Mouse (Mus musculus) embryonic facial prominence, embryonic 12.5 days (tissue): ENCODE results near the gene Aprt. TPM values are rescaled to one million over a fixed set of nuclear protein-coding genes. Genes with fewer than 3 reads are reported as not detected.

Experiments used
- ATAC-seq: fragments of 200-750 bp; cut with Nextera tagmentation; 2 replicates; pipeline ENCODE4 v1.8.0; 2017; ENCODE audit not compliant: insufficient number of reproducible peaks, insufficient read depth, low FRiP score, low TSS enrichment
- H3K27ac ChIP-seq: fragments of 300-500 bp; sonication (generic); 2 replicates; pipeline ENCODE4 v1.5.1; 2016; ENCODE audit warnings: mild to moderate bottlenecking
- H3K27me3 ChIP-seq: fragments of 300-500 bp; sonication (generic); 2 replicates; pipeline ENCODE4 v1.6.1; 2016; ENCODE audit warnings: mild to moderate bottlenecking, moderate library complexity
- H3K36me3 ChIP-seq: fragments of 300-500 bp; sonication (generic); 2 replicates; pipeline ENCODE4 v1.6.1; 2016; ENCODE audit warnings: mild to moderate bottlenecking
- H3K4me1 ChIP-seq: fragments of 300-500 bp; sonication (generic); 2 replicates; pipeline ENCODE4 v1.6.1; 2016
- H3K4me2 ChIP-seq: fragments of 300-500 bp; sonication (generic); replicated peaks from 2 replicates; pipeline ENCODE4 v1.6.1; 2016; ENCODE audit warnings: mild to moderate bottlenecking, moderate library complexity
- H3K4me3 ChIP-seq: fragments of 300-500 bp; sonication (generic); 2 replicates; pipeline ENCODE4 v1.5.1; 2016; ENCODE audit warnings: mild to moderate bottlenecking
- H3K9ac ChIP-seq: fragments of 300-500 bp; sonication (generic); 2 replicates; pipeline ENCODE4 v1.6.1; 2016; ENCODE audit warnings: mild to moderate bottlenecking, moderate library complexity
- H3K9me3 ChIP-seq: fragments of 300-500 bp; sonication (generic); 2 replicates; pipeline ENCODE4 v1.6.1; 2016; ENCODE audit warnings: mild to moderate bottlenecking, moderate library complexity
- WGBS: fragments of 180-500 bp; shearing (Covaris S2); methylation state at CpG from one replicate; pipeline ENCODE4 v1.1.7; 2016; 5-methylcytosine and 5-hydroxymethylcytosine counted together
- polyA plus RNA-seq: library from polyadenylated mRNA; unstranded; fragments of >200 nt; fragmentation: Nextera tagmentation; extraction: Ambion mirVana; gene quantifications from 2 replicates; pipeline ENCODE4 v1.2.1, GENCODE M21; 2016

Gene Aprt
- polyA plus RNA-seq, 1 experiment from 2014 or later: 289 TPM

GRCm38 (mm10) chr8:122557248-122558038 lies 19.3 kb downstream of the Aprt start:
- Histone ChIP-seq H3K27ac (peak overlapping the region; percentile 77; the same call in 1 of the 2 replicates), H3K9me3 (no peaks in the 10 kb centered on the region), H3K36me3 (no peaks in the 10 kb centered on the region), H3K27me3 (no peaks in the 10 kb centered on the region), H3K4me3 (no peak overlapping the region), H3K4me1 (peaks cover 26% of the 10 kb centered on the region), H3K9ac (no peak overlapping the region), H3K4me2 (no peak overlapping the region; the same call in 1 of the 2 replicates)
- 38% methylated on average over 10 of the region's 10 CpGs for WGBS
- 0 out of 2 replicates have a peak, but pooled peaks have one; percentile 19 for ATAC-seq

DNA sequence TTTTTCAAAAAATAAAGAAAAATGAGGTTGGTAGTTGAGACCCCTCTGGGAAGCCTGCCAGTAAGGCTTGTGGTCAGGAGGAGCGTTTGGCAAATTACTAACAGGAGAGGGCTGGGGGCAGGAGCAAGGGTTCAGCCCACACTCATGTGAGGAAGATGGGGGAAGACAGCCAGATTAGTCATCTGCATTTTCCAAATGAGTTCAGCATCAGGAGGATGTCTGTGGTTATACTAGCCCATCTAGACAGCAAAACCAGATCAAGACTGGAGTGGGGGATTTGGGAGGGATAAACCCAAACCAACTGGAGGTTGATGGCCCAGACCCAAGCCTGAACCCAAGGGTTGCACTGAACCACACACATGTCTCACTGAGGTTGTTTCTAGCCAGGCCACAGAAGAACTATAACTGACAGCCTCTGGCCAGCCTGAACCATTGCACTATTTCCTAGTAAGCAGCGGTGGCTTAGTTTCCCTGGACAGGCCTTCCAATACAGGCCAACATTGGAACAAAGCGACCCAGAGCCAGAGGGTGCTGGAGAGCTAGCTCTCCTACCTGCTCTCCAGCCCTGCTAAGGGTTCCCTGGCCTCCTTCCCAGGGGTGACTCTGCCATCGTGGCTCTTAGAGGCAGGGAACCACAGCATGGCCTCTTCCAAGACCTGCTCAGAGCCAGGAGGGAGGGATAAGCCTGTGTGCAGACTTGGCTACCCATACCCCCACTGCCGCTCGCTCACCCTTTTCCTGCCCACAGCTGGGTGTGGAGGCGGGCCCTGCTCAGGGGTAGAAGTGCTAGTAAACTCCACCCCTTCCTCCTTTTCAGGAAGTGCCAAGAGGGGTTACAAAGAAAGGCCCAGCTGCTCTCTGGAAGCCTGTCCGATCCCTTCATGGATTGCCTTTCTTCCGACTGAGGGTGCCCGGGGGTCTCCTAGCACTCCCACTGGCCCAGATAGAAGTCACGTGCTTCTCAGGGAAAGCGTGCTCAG lies 20.4 kb downstream of the Aprt start:
- 64% methylated on average over 12 of the region's 12 CpGs for WGBS
- no peak overlapping the region for H3K4me2 ChIP-seq
- no peaks in the 10 kb centered on the region for H3K27me3 ChIP-seq
- peaks cover 29% of the 10 kb centered on the region for H3K4me1 ChIP-seq
- H3K9me3 ChIP-seq: no peaks in the 10 kb centered on the region
- peak overlapping the region; percentile 77 for H3K27ac ChIP-seq
- no peak for ATAC-seq
- H3K4me3 ChIP-seq: no peak overlapping the region
- no peak overlapping the region for H3K9ac ChIP-seq
- H3K36me3 ChIP-seq: no peaks in the 10 kb centered on the region

DNA sequence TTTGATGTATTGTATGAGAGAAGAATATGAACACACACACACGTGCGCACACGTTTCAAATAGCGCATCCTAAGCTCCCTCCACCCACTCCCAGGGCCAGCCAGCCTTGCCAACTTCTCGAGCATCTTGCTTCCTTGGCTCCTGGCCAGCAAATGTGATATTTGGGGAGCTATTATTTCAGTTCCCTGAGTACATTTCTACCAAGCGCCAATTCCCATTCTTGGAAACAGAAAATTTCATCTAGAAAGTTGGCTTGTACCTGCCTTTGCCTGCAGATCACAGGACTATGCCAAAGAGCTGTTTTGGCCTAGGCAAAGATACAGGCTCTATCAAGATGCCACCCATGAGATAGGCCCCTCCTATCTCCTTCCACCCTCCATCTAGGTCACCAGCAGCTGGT lies 21.9 kb downstream of the Aprt start:
- peaks cover 39% of the 10 kb centered on the region for H3K4me1 ChIP-seq
- no peak for ATAC-seq
- H3K9me3 ChIP-seq: no peaks in the 10 kb centered on the region
- H3K36me3 ChIP-seq: no peaks in the 10 kb centered on the region
- H3K9ac ChIP-seq: no peak overlapping the region
- H3K4me2 ChIP-seq: no peak overlapping the region
- no peak overlapping the region for H3K27ac ChIP-seq
- H3K4me3 ChIP-seq: no peak overlapping the region
- no peaks in the 10 kb centered on the region for H3K27me3 ChIP-seq
- 77% methylated on average over 6 of the region's 6 CpGs for WGBS

GRCm38 (mm10) chr8:122551265-122552051 lies 25.3 kb downstream of the Aprt start, which contains the start of gene Piezo1:
Gene Piezo1 (minus strand): TSS chr8:122551329.
- Histone ChIP-seq H3K4me3 (peak within 1 kb of the TSS; percentile 71), H3K36me3 (no peaks in the 10 kb centered on the region), H3K9ac (peak within 1 kb of the TSS; percentile 88), H3K9me3 (no peaks in the 10 kb centered on the region), H3K27me3 (no peaks in the 10 kb centered on the region), H3K4me2 (peak within 1 kb of the TSS; percentile 93), H3K27ac (peak within 1 kb of the TSS; percentile 85), H3K4me1 (peaks cover 40% of the 10 kb centered on the region)
- peak; percentile 69; the same call in 1 of the 2 replicates for ATAC-seq
- 14% methylated on average over 44 of the region's 56 CpGs for WGBS

- peak overlapping the region; percentile 85 for H3K27ac ChIP-seq
- no peaks in the 10 kb centered on the region for H3K36me3 ChIP-seq
- H3K9me3 ChIP-seq: no peaks in the 10 kb centered on the region
- H3K9ac ChIP-seq: peak overlapping the region; percentile 88
- H3K4me2 ChIP-seq: peak overlapping the region; percentile 93
- ATAC-seq: no peak
- H3K4me1 ChIP-seq: peaks cover 40% of the 10 kb centered on the region
- no peaks in the 10 kb centered on the region for H3K27me3 ChIP-seq
- WGBS: under 1% methylated on average over 42 of the region's 43 CpGs
- peak overlapping the region; percentile 71 for H3K4me3 ChIP-seq
Measured at GRCm38 (mm10) chr8:122550995-122551264, 25.8 kb downstream of the Aprt start.

- Histone ChIP-seq H3K27ac (peak overlapping the region; percentile 85), H3K4me1 (peaks cover 40% of the 10 kb centered on the region), H3K9me3 (no peaks in the 10 kb centered on the region), H3K36me3 (no peaks in the 10 kb centered on the region), H3K4me3 (peak overlapping the region; percentile 71), H3K9ac (peak overlapping the region; percentile 88), H3K27me3 (no peaks in the 10 kb centered on the region), H3K4me2 (peak overlapping the region; percentile 93)
- ATAC-seq: peak; percentile 29; the same call in 1 of the 2 replicates
- WGBS: 2% methylated on average over 52 of the region's 52 CpGs
Measured at GRCm38 (mm10) chr8:122550234-122550994, 26.3 kb downstream of the Aprt start.

DNA sequence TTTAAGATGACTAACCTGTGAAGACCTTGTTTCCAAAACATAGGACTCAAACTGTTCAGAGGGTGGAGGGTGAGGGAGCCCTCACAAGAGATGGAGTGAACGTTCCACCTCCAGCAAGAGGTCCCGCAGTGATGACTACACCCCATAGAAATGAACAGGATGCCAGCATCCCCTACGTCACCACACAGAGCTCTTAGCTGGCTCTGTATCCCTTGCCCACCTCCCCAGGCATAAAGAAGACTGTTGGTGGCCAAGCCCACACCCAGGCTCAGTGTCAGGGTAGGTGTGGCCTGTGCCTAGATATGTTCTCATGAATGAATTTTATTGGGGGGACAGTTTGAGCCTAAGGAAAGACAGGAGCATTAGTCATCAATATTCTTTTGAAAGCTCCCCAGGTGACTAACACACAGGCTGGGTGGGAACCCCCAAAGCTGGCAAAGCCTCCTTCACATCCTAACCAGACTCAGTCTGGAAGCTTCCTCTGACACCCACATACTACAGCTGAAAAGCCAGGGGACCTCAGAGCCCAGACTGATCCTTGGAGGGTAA lies 27.7 kb downstream of the Aprt start:
- no peak for ATAC-seq
- Histone ChIP-seq H3K4me3 (0 out of 2 replicates have a peak overlapping the region, but pooled peaks have one; percentile 71), H3K27ac (peak overlapping the region; percentile 30; the same call in 1 of the 2 replicates), H3K4me1 (peaks cover 40% of the 10 kb centered on the region), H3K4me2 (peak overlapping the region; percentile 93), H3K27me3 (no peaks in the 10 kb centered on the region), H3K36me3 (no peaks in the 10 kb centered on the region), H3K9ac (no peak overlapping the region), H3K9me3 (no peaks in the 10 kb centered on the region)
- WGBS: 90% methylated on average over 3 of the region's 3 CpGs

DNA sequence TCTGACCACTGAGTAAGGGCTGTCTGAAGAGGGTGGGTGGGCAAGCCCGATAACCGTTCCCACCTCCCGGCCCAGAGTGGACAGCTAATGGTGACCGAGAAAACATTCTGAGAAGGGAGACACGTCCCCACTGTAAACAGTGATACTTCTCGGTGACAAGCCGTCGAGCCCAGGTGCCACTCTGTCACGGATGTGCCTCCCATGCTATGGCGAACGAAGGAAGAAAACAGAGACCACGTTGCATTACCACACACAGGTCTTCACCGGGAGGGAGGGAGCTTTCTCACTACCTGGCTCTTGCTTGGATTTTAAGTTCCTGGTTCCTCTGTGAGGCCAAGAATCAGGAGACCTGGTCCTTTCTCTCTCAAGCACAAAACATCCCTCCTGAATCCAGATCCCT lies 28.4 kb downstream of the Aprt start:
- H3K4me2 ChIP-seq: no peak overlapping the region
- WGBS: 69% methylated on average over 13 of the region's 13 CpGs
- ATAC-seq: no peak

DNA sequence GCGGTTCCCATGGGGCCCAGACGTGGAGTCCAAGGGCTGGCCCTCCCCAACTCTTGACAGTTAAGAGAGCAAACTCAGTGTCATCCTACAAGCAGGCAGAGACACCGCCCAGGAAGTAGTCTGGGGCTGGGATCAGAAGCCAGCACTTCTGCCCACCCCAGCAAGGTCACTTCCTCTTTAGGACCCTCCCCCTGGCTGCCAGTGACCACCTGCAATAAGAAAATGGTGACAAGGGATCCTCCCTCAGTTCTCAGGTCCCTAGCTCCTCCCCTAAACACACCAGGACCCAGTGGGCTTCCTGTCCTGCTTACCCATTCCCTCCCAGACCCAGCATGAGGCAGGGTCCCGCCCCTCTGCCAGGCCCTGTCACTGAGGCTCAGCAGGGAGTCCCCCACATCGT lies 28.9 kb downstream of the Aprt start:
- WGBS: 35% methylated on average over 5 of the region's 5 CpGs
- no peak for ATAC-seq
- Histone ChIP-seq H3K36me3 (no peaks in the 10 kb centered on the region), H3K4me2 (no peak overlapping the region), H3K4me3 (no peak overlapping the region), H3K9me3 (no peaks in the 10 kb centered on the region), H3K4me1 (peaks cover 40% of the 10 kb centered on the region), H3K27me3 (no peaks in the 10 kb centered on the region), H3K9ac (no peak overlapping the region), H3K27ac (peak overlapping the region; percentile 37; the same call in 1 of the 2 replicates)

More for the DNA sequence above, 28.4 kb downstream of the Aprt start:
- H3K9me3 ChIP-seq: no peaks in the 10 kb centered on the region
- H3K9ac ChIP-seq: no peak overlapping the region
- H3K27me3 ChIP-seq: no peaks in the 10 kb centered on the region
- H3K27ac ChIP-seq: no peak overlapping the region
- peaks cover 40% of the 10 kb centered on the region for H3K4me1 ChIP-seq
- H3K4me3 ChIP-seq: no peak overlapping the region
- H3K36me3 ChIP-seq: no peaks in the 10 kb centered on the region

GRCm38 (mm10) chr8:122546811-122547453 lies 29.8 kb downstream of the Aprt start:
- no peak for ATAC-seq
- 78% methylated on average over 24 of the region's 24 CpGs for WGBS
- 0 out of 2 replicates have a peak overlapping the region, but pooled peaks have one; percentile 37 for H3K27ac ChIP-seq
- H3K4me1 ChIP-seq: peaks cover 40% of the 10 kb centered on the region
- no peaks in the 10 kb centered on the region for H3K36me3 ChIP-seq
- no peak overlapping the region; the same call in 1 of the 2 replicates for H3K4me2 ChIP-seq
- no peak overlapping the region for H3K9ac ChIP-seq
- no peak overlapping the region for H3K4me3 ChIP-seq
- no peaks in the 10 kb centered on the region for H3K27me3 ChIP-seq
- H3K9me3 ChIP-seq: no peaks in the 10 kb centered on the region
